Mouse (Mus musculus) heart, postnatal 0 days (tissue): ENCODE measurements around the gene Gpr176. TPM values are rescaled to one million over a fixed set of nuclear protein-coding genes. Genes with fewer than 3 reads are reported as not detected.

ENCODE experiments used
- ATAC-seq: fragments of 200-750 bp; cut with Nextera tagmentation; 2 replicates; pipeline ENCODE4 v1.8.0; 2017; ENCODE audit warnings: low read depth, moderate number of reproducible peaks, moderate library complexity; ENCODE audit not compliant: insufficient read depth
- DNase-seq: peaks from one replicate; pipeline ENCODE4 v3.0.0-alpha.2; 2016; ENCODE audit warnings: low spot score
- H3K27ac ChIP-seq: fragments of 300-500 bp; sonication (generic); 2 replicates; pipeline ENCODE4 v1.5.1; 2014; ENCODE audit warnings: low read depth, mild to moderate bottlenecking
- H3K27me3 ChIP-seq: fragments of 300-500 bp; sonication (generic); 2 replicates; pipeline ENCODE4 v1.6.1; 2014; ENCODE audit warnings: low read length, mixed read lengths; ENCODE audit not compliant: control insufficient read depth, insufficient read depth
- H3K36me3 ChIP-seq: fragments of 300-500 bp; sonication (generic); replicated peaks from 2 replicates; pipeline ENCODE4 v1.6.1; 2014; ENCODE audit warnings: low read length, mixed read lengths; ENCODE audit not compliant: control insufficient read depth, insufficient read depth
- H3K4me1 ChIP-seq: fragments of 300-500 bp; sonication (generic); 2 replicates; pipeline ENCODE4 v1.6.1; 2014; ENCODE audit warnings: antibody characterized with exemption; ENCODE audit not compliant: control insufficient read depth, insufficient read depth
- H3K4me2 ChIP-seq: fragments of 300-500 bp; sonication (generic); 2 replicates; pipeline ENCODE4 v1.6.1; 2014; ENCODE audit warnings: low read depth, mild to moderate bottlenecking, low read length, moderate library complexity
- H3K4me3 ChIP-seq: fragments of 300-500 bp; sonication (generic); 2 replicates; pipeline ENCODE4 v1.5.1; 2014; ENCODE audit warnings: low read depth, low read length
- H3K9ac ChIP-seq: fragments of 300-500 bp; sonication (generic); replicated peaks from 2 replicates; pipeline ENCODE4 v1.6.1; 2014; ENCODE audit warnings: low read depth, low read length, mixed read lengths
- H3K9me3 ChIP-seq: fragments of 300-500 bp; sonication (generic); replicated peaks from 2 replicates; pipeline ENCODE4 v1.6.1; 2016; ENCODE audit warnings: low read length; ENCODE audit not compliant: control insufficient read depth
- CTCF ChIP-seq: IDR thresholded peaks from 2 replicates; pipeline ENCODE4 v1.5.1; 2016; ENCODE audit warnings: antibody characterized with exemption, control low read depth, low read depth
- EP300 ChIP-seq: IDR thresholded peaks from 2 replicates; pipeline ENCODE4 v1.6.1; 2016; ENCODE audit warnings: antibody characterized with exemption, low read depth
- WGBS: fragments of 180-500 bp; shearing (Covaris S2); extraction: QIAGEN DNeasy Blood & Tissue Kit; methylation state at CpG from one replicate; pipeline ENCODE4 v1.1.7; 2014; 5-methylcytosine and 5-hydroxymethylcytosine counted together
- microRNA-seq: library from miRNA; unstranded; fragments of <30 nt; microRNA quantifications from one replicate; pipeline ENCODE4, GENCODE M21; 2016
- polyA plus RNA-seq: library from polyadenylated mRNA; unstranded; fragments of >200 nt; fragmentation: Nextera tagmentation; extraction: Ambion mirVana; gene quantifications from 2 replicates; pipeline ENCODE4 v1.2.1, GENCODE M21; 2015
- total RNA-seq: library from RNA; depleted of rRNA; stranded (reverse); fragments of >200 nt; gene quantifications from 2 replicates; pipeline ENCODE4 v1.2.3, GENCODE M21; 2014; ENCODE audit warnings: low replicate concordance; rRNA removed

The Gpr176 gene
- total and polyA plus RNA-seq, 2 experiments from 2014 or later, result 0.27 to 0.31 TPM

DNA sequence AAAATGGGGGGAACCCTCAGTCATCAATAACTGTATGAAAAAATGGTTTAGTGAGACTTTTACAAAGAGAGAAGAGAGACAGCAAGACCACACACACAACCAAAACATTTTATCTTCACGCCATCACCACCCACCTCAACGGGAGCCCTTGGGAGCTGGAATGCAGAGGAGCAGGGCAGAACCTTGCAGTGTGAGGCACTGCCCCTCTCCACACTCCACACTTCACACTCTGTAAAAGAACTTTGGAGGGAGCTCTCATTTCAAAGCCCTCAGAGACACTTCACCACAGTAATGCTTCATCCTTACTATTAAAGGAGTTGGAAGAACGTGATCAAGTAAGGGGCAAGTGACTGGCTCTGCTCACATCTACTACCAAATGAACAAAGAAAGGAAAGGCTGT is 142.7 kb downstream of the Gpr176 start:
- H3K9ac ChIP-seq, result no peak overlapping the region
- H3K27me3 ChIP-seq, result 0 out of 2 replicates have a peak, but pooled peaks cover 8% of the 10 kb centered on the region
- no peak for ATAC-seq
- H3K4me3 ChIP-seq, result no peak overlapping the region
- H3K36me3 ChIP-seq, result no peaks in the 10 kb centered on the region
- H3K4me2 ChIP-seq, result no peak overlapping the region
- DNase-seq, result no peak
- no peak overlapping the region for H3K27ac ChIP-seq
- TF ChIP-seq EP300 (no peak), CTCF (no peak)
- no peaks in the 10 kb centered on the region for H3K9me3 ChIP-seq
- WGBS, result 38% methylated on average over 3 of the region's 3 CpGs
- no peaks in the 10 kb centered on the region for H3K4me1 ChIP-seq

DNA sequence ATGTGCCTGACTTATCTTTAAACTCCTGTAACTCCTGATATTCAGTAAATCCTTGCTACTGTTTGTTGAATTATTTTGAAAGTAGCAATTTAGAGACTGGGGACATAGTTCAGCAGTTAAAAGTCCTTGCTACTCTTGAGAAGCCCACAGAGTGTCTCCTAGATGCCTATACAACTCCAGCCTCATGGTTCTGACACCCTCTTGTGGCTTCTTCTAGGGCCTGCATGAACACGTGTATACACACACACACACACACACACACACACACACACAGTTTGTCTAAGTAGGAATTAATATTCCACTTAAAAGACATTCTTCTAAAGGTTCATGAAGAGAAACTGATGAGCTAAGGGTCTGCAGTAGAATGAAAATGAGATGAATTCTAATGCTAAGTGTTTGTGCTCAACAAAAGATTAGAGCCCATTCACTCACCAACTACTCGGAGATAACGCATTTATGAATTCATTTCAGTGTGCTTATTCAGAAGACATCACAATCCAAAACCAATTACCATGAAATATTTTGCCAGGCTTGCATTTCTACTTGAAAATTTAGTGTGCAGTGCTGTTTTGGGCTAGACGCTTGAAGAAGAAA is 144.6 kb downstream of the Gpr176 start:
- ATAC-seq, result no peak
- Histone ChIP-seq H3K9ac (no peak overlapping the region), H3K4me1 (no peaks in the 10 kb centered on the region), H3K4me3 (no peak overlapping the region), H3K27ac (no peak overlapping the region), H3K36me3 (no peaks in the 10 kb centered on the region), H3K27me3 (0 out of 2 replicates have a peak, but pooled peaks cover 11% of the 10 kb centered on the region), H3K9me3 (no peaks in the 10 kb centered on the region), H3K4me2 (no peak overlapping the region)
- no peak for DNase-seq
- WGBS, result 84% methylated on average over 4 of the region's 4 CpGs
- no peak for TF ChIP-seq EP300
- TF ChIP-seq CTCF, result no peak

Small RNAs within 50 kb of the gene (microRNA-seq; reads per million reads assigned to microRNA genes)
- not detected for gene Gm22800

Other genes with a start within 250 kb of the Gpr176 start
- gene Fsip1, start 116.5 kb downstream of the Gpr176 start, total RNA-seq, result not detected in 2 replicates
- 0.05 and 0.11 TPM in 2 replicates for gene Fsip1, start 116.5 kb downstream of the Gpr176 start, polyA plus RNA-seq
- 12.1 and 12.3 TPM in 2 replicates for gene Eif2ak4, start 15.2 kb upstream of the Gpr176 start, total RNA-seq
- 3.0 TPM in 2 replicates for gene Eif2ak4, start 15.2 kb upstream of the Gpr176 start, polyA plus RNA-seq
- gene Srp14, start 106.3 kb upstream of the Gpr176 start, total RNA-seq, result 123 and 141 TPM in 2 replicates
- gene Srp14, start 106.3 kb upstream of the Gpr176 start, polyA plus RNA-seq, result 210 and 219 TPM in 2 replicates
- 12.7 and 14.5 TPM in 2 replicates for gene Bmf, start 176.3 kb upstream of the Gpr176 start, total RNA-seq
- 1.5 and 1.6 TPM in 2 replicates for gene Bmf, start 176.3 kb upstream of the Gpr176 start, polyA plus RNA-seq
- 37.7 and 46.9 TPM in 2 replicates for gene Bub1b, start 224.8 kb upstream of the Gpr176 start, total RNA-seq
- gene Bub1b, start 224.8 kb upstream of the Gpr176 start, polyA plus RNA-seq, result 14.8 and 16.2 TPM in 2 replicates